Mouse (Mus musculus) brain, embryonic 14.5 days (tissue): ENCODE measurements around the gene Dgki.

ENCODE experiments used
- CTCF ChIP-seq: fragments of 200-500 bp; IDR thresholded peaks from 2 replicates; pipeline ENCODE4 v1.5.1; 2012; ENCODE audit warnings: inconsistent platforms, mild to moderate bottlenecking, moderate library complexity, borderline replicate concordance; ENCODE audit not compliant: insufficient read depth, insufficient read length; ENCODE audit errors: extremely low read depth
- POLR2A ChIP-seq: fragments of 200-500 bp; IDR thresholded peaks from 2 replicates; pipeline ENCODE4 v1.6.1; 2012; ENCODE audit warnings: mild to moderate bottlenecking, inconsistent platforms, borderline replicate concordance; ENCODE audit not compliant: poor library complexity, insufficient read depth, insufficient read length, severe bottlenecking; ENCODE audit errors: extremely low read depth

DNA sequence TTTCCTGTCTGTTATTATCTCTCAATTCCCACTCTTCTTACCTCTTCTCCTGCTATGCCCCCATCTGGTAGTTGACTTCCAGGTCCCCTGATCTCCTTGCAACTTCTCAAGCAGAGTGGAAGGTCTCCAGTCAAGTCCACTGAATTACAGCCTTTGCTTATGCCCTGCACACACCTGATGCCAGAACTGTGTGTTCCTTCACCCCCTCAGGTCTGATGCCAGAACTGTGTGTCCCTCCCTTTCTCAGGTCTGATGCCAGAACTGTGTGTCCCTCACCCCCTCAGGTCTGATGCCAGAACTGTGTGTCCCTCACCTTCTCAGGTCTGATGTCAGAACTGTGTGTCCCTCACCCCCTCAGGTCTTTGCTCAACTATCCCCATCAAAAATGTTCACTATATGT is 161.2 kb downstream of the Dgki start:
- TF ChIP-seq CTCF = no peak
- no peak for TF ChIP-seq POLR2A
